Mouse (Mus musculus) liver, embryonic 14.5 days (tissue): ENCODE data around the gene Sec16a.

Experiments
- CTCF ChIP-seq: IDR thresholded peaks from 2 replicates; pipeline ENCODE4 v1.5.1; 2016; ENCODE audit warnings: antibody characterized with exemption, low read depth, control low read depth
- EP300 ChIP-seq: IDR thresholded peaks from 2 replicates; pipeline ENCODE4 v1.6.1; 2016; ENCODE audit warnings: antibody characterized with exemption, low read depth

GRCm38 (mm10) chr2:26367911-26368310 lies 77.1 kb downstream of the Sec16a start:
- TF ChIP-seq CTCF (no peak), EP300 (no peak)
